Comparison of ENCODE assay signal across 8 mouse cellular contexts in genomic region chr4:117132794-117133143, GRCm38 (mm10). TPM values are rescaled to one million over a fixed set of nuclear protein-coding genes. Genes with fewer than 3 reads are reported as not detected.
DNase-seq lines count a peak whose midpoint lies in the region; ATAC-seq and TF ChIP-seq lines count a peak whose summit lies in the region.

No protein-coding gene starts in this region.

- H3K9ac ChIP-seq in hindbrain, embryonic 15.5 days: peak overlapping the region; percentile 81
- peak overlapping the region; percentile 78 for H3K9ac ChIP-seq in midbrain, embryonic 15.5 days

- 73% methylated on average over 11 of the region's 11 CpGs for WGBS in kidney, adult 2 months
- WGBS in hindbrain, embryonic 15.5 days: 6% methylated on average over 11 of the region's 11 CpGs
- WGBS in midbrain, embryonic 15.5 days: 3% methylated on average over 11 of the region's 11 CpGs

- no peaks in the 10 kb centered on the region for H3K9me3 ChIP-seq in hindbrain, embryonic 15.5 days
- no peaks in the 10 kb centered on the region for H3K9me3 ChIP-seq in midbrain, embryonic 15.5 days

- peaks cover 10% of the 10 kb centered on the region; the same call in 1 of the 2 replicates for H3K4me1 ChIP-seq in kidney, adult 2 months (ENCODE audit: control insufficient read depth, insufficient read depth, low read length)
- H3K4me1 ChIP-seq in brown adipose tissue, adult 24 weeks (ENCODE audit: control insufficient read depth, insufficient read depth, insufficient read length, low read length): 0 out of 2 replicates have a peak, but pooled peaks cover 2% of the 10 kb centered on the region
- H3K4me1 ChIP-seq in hindbrain, embryonic 15.5 days (replicated peaks): peaks cover 36% of the 10 kb centered on the region
- H3K4me1 ChIP-seq in midbrain, embryonic 15.5 days: peaks cover 27% of the 10 kb centered on the region

- no peak for DNase-seq in kidney, adult 2 months
- no peak for DNase-seq in kidney, adult 9 months
- no peak for DNase-seq in adipocyte (ENCODE audit: low spot score)
- DNase-seq in right cerebral cortex, postnatal 10 days (ENCODE audit: low spot score in 2 of 2): no peak
- DNase-seq in urinary bladder, postnatal 36 days (ENCODE audit: low spot score in 2 of 2): no peak

- no peak for TF ChIP-seq CTCF in kidney, adult 2 months (conservative IDR thresholded peaks at IDR 0.05; ENCODE audit: insufficient read depth, insufficient read length, low read depth, low read length)

- H3K36me3 ChIP-seq in kidney, adult 2 months (ENCODE audit: control insufficient read depth, insufficient read depth, low read length): no peaks in the 10 kb centered on the region
- H3K36me3 ChIP-seq in hindbrain, embryonic 15.5 days: peaks cover 26% of the 10 kb centered on the region
- H3K36me3 ChIP-seq in midbrain, embryonic 15.5 days (replicated peaks): peaks cover 7% of the 10 kb centered on the region; the same call in 1 of the 2 replicates

- TF ChIP-seq POLR2A in kidney, adult 2 months (IDR thresholded peaks at IDR 0.05; ENCODE audit: low read depth, low read length): no peak

- ATAC-seq in hindbrain, embryonic 15.5 days (ENCODE audit: low FRiP score, low read depth): no peak
- no peak for ATAC-seq in midbrain, embryonic 15.5 days (replicated peaks)

- no peak overlapping the region for H3K27ac ChIP-seq in kidney, adult 2 months (ENCODE audit: insufficient read depth, low read depth, low read length)
- H3K27ac ChIP-seq in brown adipose tissue, adult 24 weeks (replicated peaks; ENCODE audit: low read depth, low read length): no peak overlapping the region
- peak overlapping the region; percentile 84 for H3K27ac ChIP-seq in hindbrain, embryonic 15.5 days (replicated peaks)
- peak overlapping the region; percentile 81 for H3K27ac ChIP-seq in midbrain, embryonic 15.5 days

- no peaks in the 10 kb centered on the region for H3K27me3 ChIP-seq in kidney, adult 2 months (replicated peaks; ENCODE audit: control insufficient read depth, insufficient read depth, low read length)
- H3K27me3 ChIP-seq in hindbrain, embryonic 15.5 days: no peaks in the 10 kb centered on the region
- no peaks in the 10 kb centered on the region for H3K27me3 ChIP-seq in midbrain, embryonic 15.5 days (replicated peaks)

- H3K4me3 ChIP-seq in kidney, adult 2 months (ENCODE audit: insufficient read depth, low read depth, low read length): peak overlapping the region; percentile 69
- H3K4me3 ChIP-seq in brown adipose tissue, adult 24 weeks (ENCODE audit: insufficient read depth, low read depth, low read length): peak overlapping the region; percentile 70
- H3K4me3 ChIP-seq in hindbrain, embryonic 15.5 days: peak overlapping the region; percentile 91
- peak overlapping the region; percentile 77 for H3K4me3 ChIP-seq in midbrain, embryonic 15.5 days

- H3K4me2 ChIP-seq in hindbrain, embryonic 15.5 days: peak overlapping the region; percentile 81
- peak overlapping the region; percentile 77 for H3K4me2 ChIP-seq in midbrain, embryonic 15.5 days

RNA-seq across cellular contexts. Expression of gene Plk3, which starts 1.0 kb away (rescaled TPM):
- polyA plus RNA-seq in kidney, adult 2 months (2012; rRNA removed): 6.9 and 8.6 TPM in 2 replicates
- 0.71 and 2.5 TPM in 2 replicates for polyA plus RNA-seq in brown adipose tissue, adult 24 weeks (2012; ENCODE audit: insufficient read depth, insufficient read length, missing spikeins)
- 24.9 and 25.0 TPM in 2 replicates for polyA plus RNA-seq in hindbrain, embryonic 15.5 days (2015; fragmentation: Nextera tagmentation; extraction: Ambion mirVana)
- polyA plus RNA-seq in midbrain, embryonic 15.5 days (2015; fragmentation: Nextera tagmentation; extraction: Ambion mirVana): 19.1 and 19.3 TPM in 2 replicates

RNA-seq across cellular contexts. Expression of gene Tctex1d4, which starts 6.2 kb away (rescaled TPM):
- polyA plus RNA-seq in kidney, adult 2 months (2012; rRNA removed): 0.20 TPM in 1 of 2 replicates, not detected in the other
- not detected in 2 replicates for polyA plus RNA-seq in brown adipose tissue, adult 24 weeks (2012; ENCODE audit: insufficient read depth, insufficient read length, missing spikeins)
- polyA plus RNA-seq in hindbrain, embryonic 15.5 days (2015; fragmentation: Nextera tagmentation; extraction: Ambion mirVana): 0.31 and 1.1 TPM in 2 replicates
- polyA plus RNA-seq in midbrain, embryonic 15.5 days (2015; fragmentation: Nextera tagmentation; extraction: Ambion mirVana): 0.42 TPM in 1 of 2 replicates, not detected in the other

RNA-seq across cellular contexts. Expression of gene Btbd19, which starts 7.2 kb away (rescaled TPM):
- polyA plus RNA-seq in kidney, adult 2 months (2012; rRNA removed): 4.5 and 4.6 TPM in 2 replicates
- polyA plus RNA-seq in brown adipose tissue, adult 24 weeks (2012; ENCODE audit: insufficient read depth, insufficient read length, missing spikeins): 1.8 TPM in 1 of 2 replicates, not detected in the other
- polyA plus RNA-seq in hindbrain, embryonic 15.5 days (2015; fragmentation: Nextera tagmentation; extraction: Ambion mirVana): 4.7 and 5.1 TPM in 2 replicates
- polyA plus RNA-seq in midbrain, embryonic 15.5 days (2015; fragmentation: Nextera tagmentation; extraction: Ambion mirVana): 3.9 and 4.3 TPM in 2 replicates

RNA-seq across cellular contexts. Expression of gene Rps8, which starts 23.3 kb away (rescaled TPM):
- polyA plus RNA-seq in kidney, adult 2 months (2012; rRNA removed): 372 and 534 TPM in 2 replicates
- 544 and 683 TPM in 2 replicates for polyA plus RNA-seq in brown adipose tissue, adult 24 weeks (2012; ENCODE audit: insufficient read depth, insufficient read length, missing spikeins)
- polyA plus RNA-seq in hindbrain, embryonic 15.5 days (2015; fragmentation: Nextera tagmentation; extraction: Ambion mirVana): 468 and 502 TPM in 2 replicates
- polyA plus RNA-seq in midbrain, embryonic 15.5 days (2015; fragmentation: Nextera tagmentation; extraction: Ambion mirVana): 430 and 431 TPM in 2 replicates

RNA-seq across cellular contexts. Expression of gene Ptch2, which starts 36.9 kb away (rescaled TPM):
- 5.0 and 7.1 TPM in 2 replicates for polyA plus RNA-seq in kidney, adult 2 months (2012; rRNA removed)
- 1.2 and 1.5 TPM in 2 replicates for polyA plus RNA-seq in brown adipose tissue, adult 24 weeks (2012; ENCODE audit: insufficient read depth, insufficient read length, missing spikeins)
- polyA plus RNA-seq in hindbrain, embryonic 15.5 days (2015; fragmentation: Nextera tagmentation; extraction: Ambion mirVana): 7.3 and 8.0 TPM in 2 replicates
- polyA plus RNA-seq in midbrain, embryonic 15.5 days (2015; fragmentation: Nextera tagmentation; extraction: Ambion mirVana): 7.7 and 9.0 TPM in 2 replicates

Comparison
In these comparisons a context has a peak if more than half of its experiments do, and no peak if none do; other contexts are left out.
1. H3K27ac ChIP-seq: peak in hindbrain, embryonic 15.5 days (single experiment) and midbrain, embryonic 15.5 days (single experiment); none in kidney, adult 2 months (single experiment) and brown adipose tissue, adult 24 weeks (single experiment).
2. Peak in every context shown above with its lines, with median percentiles within 50 percentile points of each other: H3K4me3 ChIP-seq.